Mouse (Mus musculus) hindbrain, embryonic 14.5 days (tissue): ENCODE measurements around the gene Frmd5. TPM values are rescaled to one million over a fixed set of nuclear protein-coding genes. Genes with fewer than 3 reads are reported as not detected.

ENCODE experiments used
- ATAC-seq: fragments of 200-750 bp; cut with Nextera tagmentation; 2 replicates; pipeline ENCODE4 v1.8.0; 2017; ENCODE audit warnings: moderate number of reproducible peaks, mild to moderate bottlenecking, moderate TSS enrichment, moderate library complexity; ENCODE audit not compliant: low FRiP score
- DNase-seq: peaks from one replicate; pipeline ENCODE4 v3.0.0-alpha.2; 2015; ENCODE audit warnings: low spot score
- H3K27ac ChIP-seq: fragments of 300-500 bp; sonication (generic); 2 replicates; pipeline ENCODE4 v1.5.1; 2014; ENCODE audit warnings: mild to moderate bottlenecking, moderate library complexity
- H3K27me3 ChIP-seq: fragments of 300-500 bp; sonication (generic); 2 replicates; pipeline ENCODE4 v1.6.1; 2014; ENCODE audit warnings: mild to moderate bottlenecking, low read length, mixed read lengths; ENCODE audit not compliant: control insufficient read depth, insufficient read depth
- H3K36me3 ChIP-seq: fragments of 300-500 bp; sonication (generic); replicated peaks from 2 replicates; pipeline ENCODE4 v1.6.1; 2014; ENCODE audit not compliant: control insufficient read depth, insufficient read depth
- H3K4me1 ChIP-seq: fragments of 300-500 bp; sonication (generic); replicated peaks from 2 replicates; pipeline ENCODE4 v1.6.1; 2014; ENCODE audit warnings: antibody characterized with exemption, low read length, mixed read lengths; ENCODE audit not compliant: control insufficient read depth, insufficient read depth
- H3K4me2 ChIP-seq: fragments of 300-500 bp; sonication (generic); replicated peaks from 2 replicates; pipeline ENCODE4 v1.6.1; 2014; ENCODE audit warnings: mild to moderate bottlenecking, moderate library complexity
- H3K4me3 ChIP-seq: fragments of 300-500 bp; sonication (generic); replicated peaks from 2 replicates; pipeline ENCODE4 v1.5.1; 2014; ENCODE audit warnings: mild to moderate bottlenecking, low read length
- H3K9ac ChIP-seq: fragments of 300-500 bp; sonication (generic); 2 replicates; pipeline ENCODE4 v1.6.1; 2014
- H3K9me3 ChIP-seq: fragments of 300-500 bp; sonication (generic); 2 replicates; pipeline ENCODE4 v1.6.1; 2016; ENCODE audit warnings: low read length; ENCODE audit not compliant: control insufficient read depth
- WGBS: fragments of 180-500 bp; shearing (Covaris S2); extraction: QIAGEN DNeasy Blood & Tissue Kit; methylation state at CpG from one replicate; pipeline ENCODE4 v1.1.7; 2014; 5-methylcytosine and 5-hydroxymethylcytosine counted together
- polyA plus RNA-seq: library from polyadenylated mRNA; unstranded; fragments of >200 nt; fragmentation: Nextera tagmentation; extraction: Ambion mirVana; gene quantifications from 2 replicates; pipeline ENCODE4 v1.2.1, GENCODE M21; 2014

The Frmd5 gene
- polyA plus RNA-seq, 1 experiment from 2014 or later: 30.0 TPM

DNA sequence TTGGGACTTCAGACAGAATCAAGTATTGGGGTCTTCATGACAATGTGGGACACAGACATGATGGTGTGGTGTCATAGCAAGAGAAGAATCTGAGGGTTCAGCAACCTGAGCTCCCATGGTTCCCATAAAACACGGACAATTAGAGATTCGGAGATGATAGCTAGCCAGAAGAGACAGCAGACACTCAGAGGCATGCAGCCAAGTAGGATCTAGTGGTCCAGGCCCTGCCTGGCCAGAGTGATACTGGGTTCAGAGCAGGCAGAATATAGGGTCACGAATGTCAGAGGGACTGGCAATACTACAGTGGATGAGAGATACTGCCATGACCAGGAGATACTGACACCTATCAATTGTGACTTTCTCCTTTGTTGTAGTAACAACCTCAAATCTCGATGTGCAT lies 138.6 kb downstream of the Frmd5 start:
- no peak overlapping the region for H3K27ac ChIP-seq
- DNase-seq: no peak
- H3K4me3 ChIP-seq: no peak overlapping the region
- H3K9me3 ChIP-seq: no peaks in the 10 kb centered on the region
- no peaks in the 10 kb centered on the region for H3K36me3 ChIP-seq
- H3K4me1 ChIP-seq: no peaks in the 10 kb centered on the region
- H3K4me2 ChIP-seq: no peak overlapping the region
- H3K27me3 ChIP-seq: no peaks in the 10 kb centered on the region
- H3K9ac ChIP-seq: no peak overlapping the region
- ATAC-seq: no peak
- WGBS: 87% methylated on average over 4 of the region's 4 CpGs

DNA sequence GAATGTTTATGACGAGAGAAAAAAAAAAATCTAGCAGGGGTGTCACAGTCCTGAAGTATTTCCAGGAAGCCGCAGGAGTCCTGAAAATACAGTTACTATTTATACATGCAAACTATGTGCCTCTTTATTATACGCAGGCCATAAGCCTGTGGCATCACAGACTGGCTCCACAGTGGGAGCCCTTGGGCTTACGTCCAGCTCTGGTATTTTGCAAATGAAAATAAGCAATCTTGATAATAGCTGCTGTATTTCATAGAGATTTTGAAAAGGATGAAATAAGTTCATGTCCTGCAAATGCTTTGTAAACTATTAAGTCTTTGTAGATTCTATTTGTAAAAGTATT lies 145.8 kb downstream of the Frmd5 start:
- H3K4me2 ChIP-seq: no peak overlapping the region
- H3K4me3 ChIP-seq: no peak overlapping the region
- H3K9ac ChIP-seq: no peak overlapping the region
- H3K27me3 ChIP-seq: no peaks in the 10 kb centered on the region
- no peaks in the 10 kb centered on the region for H3K36me3 ChIP-seq
- H3K9me3 ChIP-seq: no peaks in the 10 kb centered on the region
- no peak for DNase-seq
- peak overlapping the region; percentile 44 for H3K27ac ChIP-seq
- WGBS: 47% methylated on average over 4 of the region's 4 CpGs
- ATAC-seq: no peak
- peaks cover 13% of the 10 kb centered on the region; the same call in 1 of the 2 replicates for H3K4me1 ChIP-seq

DNA sequence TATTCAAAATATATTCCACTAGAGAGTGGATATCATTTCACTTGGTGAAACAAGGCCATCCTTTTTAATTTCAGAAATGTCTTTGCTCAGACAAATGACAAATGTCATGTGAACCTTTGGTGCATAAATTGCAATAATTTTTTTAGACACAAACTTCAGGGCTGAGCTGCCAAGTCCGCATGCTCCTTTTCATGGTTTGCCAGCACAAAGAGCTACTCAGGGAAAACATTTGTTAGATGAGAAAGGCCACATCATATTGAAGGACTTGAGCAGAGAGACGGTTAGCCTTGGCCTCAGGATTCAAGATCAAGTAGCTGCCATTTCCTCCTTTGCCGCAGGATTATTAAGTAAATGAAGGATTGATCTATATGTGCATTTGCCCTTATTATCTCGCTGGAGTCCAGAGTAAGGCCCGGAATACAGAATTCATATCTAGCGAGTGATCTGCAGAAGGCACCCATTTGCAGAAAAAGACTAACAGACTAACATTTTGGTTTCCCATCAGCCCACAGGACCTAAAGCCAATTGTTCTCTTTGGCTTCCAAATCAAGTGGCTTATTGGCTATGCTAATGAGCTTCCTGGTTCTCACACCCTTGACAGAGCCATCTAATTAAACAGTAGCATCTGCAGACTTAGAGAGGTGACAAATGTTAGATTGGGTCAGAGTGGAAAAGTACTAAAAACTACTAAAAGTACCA lies 146.3 kb downstream of the Frmd5 start:
- DNase-seq (no peak), ATAC-seq (no peak)
- no peaks in the 10 kb centered on the region for H3K36me3 ChIP-seq
- H3K27ac ChIP-seq: peak overlapping the region; percentile 44
- WGBS: 59% methylated on average over 6 of the region's 6 CpGs
- peaks cover 13% of the 10 kb centered on the region; the same call in 1 of the 2 replicates for H3K4me1 ChIP-seq
- no peak overlapping the region for H3K4me2 ChIP-seq
- no peak overlapping the region for H3K9ac ChIP-seq
- no peaks in the 10 kb centered on the region for H3K9me3 ChIP-seq
- no peaks in the 10 kb centered on the region for H3K27me3 ChIP-seq
- H3K4me3 ChIP-seq: no peak overlapping the region

DNA sequence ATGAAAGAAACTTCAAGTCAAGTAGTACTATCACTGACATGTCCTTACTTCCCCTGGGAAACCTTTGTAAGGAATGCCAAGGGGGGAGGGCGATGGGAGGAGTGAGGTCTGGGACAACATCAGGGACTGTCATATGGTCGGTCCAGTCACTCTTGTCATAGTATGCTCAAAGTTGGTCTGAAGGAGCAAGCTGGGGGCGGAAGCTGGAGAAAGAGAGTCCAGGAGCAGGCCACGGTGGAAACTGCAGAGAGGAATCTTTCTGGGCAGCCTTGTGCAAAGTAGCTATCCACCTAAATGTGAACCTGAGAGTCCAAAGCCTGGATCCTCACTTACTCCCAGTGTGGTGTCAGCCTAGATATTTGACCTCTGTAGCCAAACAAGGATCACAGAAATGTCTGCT lies 147.5 kb downstream of the Frmd5 start:
- H3K9ac ChIP-seq: no peak overlapping the region
- H3K9me3 ChIP-seq: no peaks in the 10 kb centered on the region
- DNase-seq: no peak
- H3K27me3 ChIP-seq: no peaks in the 10 kb centered on the region
- peaks cover 13% of the 10 kb centered on the region; the same call in 1 of the 2 replicates for H3K4me1 ChIP-seq
- 85% methylated on average over 4 of the region's 4 CpGs for WGBS
- no peak overlapping the region for H3K4me3 ChIP-seq
- H3K36me3 ChIP-seq: no peaks in the 10 kb centered on the region
- no peak overlapping the region for H3K4me2 ChIP-seq
- no peak for ATAC-seq
- no peak overlapping the region for H3K27ac ChIP-seq

DNA sequence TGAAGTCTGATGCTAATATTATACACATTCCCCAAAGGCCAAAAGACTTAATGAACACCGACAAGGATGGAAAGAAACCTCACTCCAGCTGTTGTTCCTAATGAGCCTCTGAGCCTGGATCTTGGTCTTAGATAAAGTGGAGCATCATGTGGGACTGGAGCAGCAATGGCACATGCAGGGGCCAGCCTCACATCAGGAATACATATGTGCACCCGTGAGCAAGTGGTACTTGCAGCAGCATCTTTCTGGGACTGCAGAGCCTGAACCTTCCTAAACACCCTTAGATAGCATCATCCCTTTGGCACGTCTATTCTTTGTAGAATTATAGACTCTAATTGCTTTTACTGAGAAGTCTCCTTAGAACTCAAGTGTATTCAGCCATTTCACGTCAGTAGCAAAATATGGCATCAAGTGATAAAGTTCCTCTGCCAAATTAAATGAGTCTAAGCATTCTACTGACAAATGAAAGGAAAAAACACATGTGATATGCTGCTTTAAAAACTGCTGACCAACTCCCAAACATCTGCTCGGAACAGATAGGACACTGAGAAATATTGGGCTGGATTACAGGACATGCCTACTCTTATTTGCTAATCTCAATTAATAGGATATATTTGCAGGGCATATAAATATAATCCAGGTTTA lies 148.6 kb downstream of the Frmd5 start:
- H3K4me2 ChIP-seq: no peak overlapping the region
- DNase-seq (no peak), ATAC-seq (no peak)
- no peaks in the 10 kb centered on the region for H3K9me3 ChIP-seq
- H3K4me3 ChIP-seq: no peak overlapping the region
- 77% methylated on average over 5 of the region's 5 CpGs for WGBS
- H3K9ac ChIP-seq: no peak overlapping the region
- H3K27me3 ChIP-seq: no peaks in the 10 kb centered on the region
- H3K27ac ChIP-seq: no peak overlapping the region
- no peaks in the 10 kb centered on the region for H3K36me3 ChIP-seq
- peaks cover 13% of the 10 kb centered on the region; the same call in 1 of the 2 replicates for H3K4me1 ChIP-seq

DNA sequence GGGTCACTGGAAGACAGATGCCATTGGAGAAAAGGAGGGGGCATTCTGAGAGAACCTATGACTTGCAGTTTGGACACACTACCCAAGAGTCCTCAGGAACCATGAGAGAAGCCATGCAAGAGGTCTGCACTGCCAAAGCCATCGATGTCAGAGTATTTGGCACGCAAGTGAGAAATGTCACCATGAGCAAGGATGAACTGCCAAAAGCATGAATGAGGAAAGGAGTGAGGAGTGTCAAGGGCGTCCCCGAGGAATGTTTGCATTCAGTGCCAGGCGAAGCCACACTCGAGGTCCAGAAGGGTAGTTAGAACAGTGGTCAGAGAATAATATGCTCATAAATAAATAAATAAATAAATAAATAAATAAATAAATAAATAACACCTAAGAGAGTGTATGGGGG lies 150.9 kb downstream of the Frmd5 start:
- DNase-seq (no peak), ATAC-seq (no peak)
- Histone ChIP-seq H3K27ac (no peak overlapping the region), H3K9me3 (no peaks in the 10 kb centered on the region), H3K4me2 (no peak overlapping the region), H3K4me1 (peaks cover 10% of the 10 kb centered on the region; the same call in 1 of the 2 replicates), H3K27me3 (no peaks in the 10 kb centered on the region), H3K9ac (no peak overlapping the region), H3K4me3 (no peak overlapping the region), H3K36me3 (no peaks in the 10 kb centered on the region)
- 86% methylated on average over 6 of the region's 6 CpGs for WGBS

DNA sequence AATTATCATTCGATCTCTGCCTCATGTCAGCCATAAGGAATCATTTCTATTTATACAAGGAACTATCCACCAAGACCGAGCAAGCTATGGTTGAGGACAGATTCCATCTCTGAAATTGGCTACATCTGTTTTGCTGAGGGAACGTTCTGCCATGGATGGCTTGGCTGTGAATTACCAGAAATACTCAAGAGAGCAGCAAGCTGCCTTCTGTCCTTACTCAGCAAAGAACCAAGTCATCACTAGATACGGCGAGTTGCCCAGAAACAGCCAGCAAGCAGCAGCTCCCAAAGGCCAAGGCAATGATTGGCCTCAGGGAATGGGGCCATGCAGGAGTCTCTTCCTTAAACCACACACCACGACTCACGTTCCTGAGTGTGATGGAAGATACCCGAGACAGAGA lies 151.8 kb downstream of the Frmd5 start:
- H3K27me3 ChIP-seq: no peaks in the 10 kb centered on the region
- H3K4me1 ChIP-seq: 0 out of 2 replicates have a peak, but pooled peaks cover 4% of the 10 kb centered on the region
- no peak overlapping the region for H3K27ac ChIP-seq
- H3K4me3 ChIP-seq: no peak overlapping the region
- WGBS: 82% methylated on average over 8 of the region's 8 CpGs
- no peaks in the 10 kb centered on the region for H3K9me3 ChIP-seq
- H3K4me2 ChIP-seq: no peak overlapping the region
- ATAC-seq: no peak
- no peak overlapping the region for H3K9ac ChIP-seq
- DNase-seq: no peak
- no peaks in the 10 kb centered on the region for H3K36me3 ChIP-seq

DNA sequence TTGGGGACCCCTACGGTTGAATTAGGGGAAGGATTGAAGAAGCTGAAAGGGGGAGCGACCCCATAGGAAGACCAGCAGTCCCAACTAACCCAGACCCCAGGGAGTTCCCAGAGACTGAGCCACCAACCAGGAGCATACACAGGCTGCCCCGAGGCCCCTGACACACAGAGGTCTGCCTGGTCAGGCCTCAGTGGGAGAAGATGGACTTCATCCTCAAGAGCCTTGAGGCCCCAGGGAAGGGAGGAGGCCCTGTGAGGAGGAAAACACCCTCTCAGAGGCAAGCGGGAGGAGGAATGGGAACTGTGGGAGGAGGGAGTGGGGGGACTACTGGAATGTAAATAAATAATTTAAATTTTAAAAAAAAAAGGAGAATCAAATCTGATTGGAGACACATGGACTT lies 160.4 kb downstream of the Frmd5 start:
- no peak overlapping the region for H3K9ac ChIP-seq
- no peak overlapping the region for H3K4me3 ChIP-seq
- no peaks in the 10 kb centered on the region for H3K9me3 ChIP-seq
- no peak overlapping the region for H3K4me2 ChIP-seq
- no peak overlapping the region for H3K27ac ChIP-seq
- no peaks in the 10 kb centered on the region for H3K36me3 ChIP-seq
- ATAC-seq (no peak), DNase-seq (no peak)
- 65% methylated on average over 4 of the region's 4 CpGs for WGBS
- no peaks in the 10 kb centered on the region for H3K27me3 ChIP-seq
- no peaks in the 10 kb centered on the region; the same call in 1 of the 2 replicates for H3K4me1 ChIP-seq

DNA sequence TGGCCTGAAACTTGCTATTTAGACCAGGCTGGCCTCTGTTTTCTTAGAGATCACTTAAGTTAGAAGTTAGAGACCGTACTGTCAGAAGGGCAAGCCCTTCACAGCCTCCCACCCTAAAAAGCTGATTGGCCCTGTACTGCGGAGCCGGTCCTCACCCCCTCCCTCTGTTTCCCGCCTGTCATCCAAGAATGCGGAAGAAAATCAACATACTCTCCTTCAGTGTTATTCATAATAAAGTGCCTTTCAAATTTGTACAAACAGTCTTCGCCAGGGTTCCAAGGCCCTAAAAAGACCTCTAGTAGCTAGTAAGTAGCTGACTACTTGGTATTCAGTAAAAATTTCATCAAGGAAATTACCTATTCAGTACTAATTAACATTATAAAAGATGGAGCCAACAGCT lies 164.0 kb downstream of the Frmd5 start:
- ATAC-seq (no peak), DNase-seq (no peak)
- 19% methylated on average over 6 of the region's 6 CpGs for WGBS
- Histone ChIP-seq H3K4me1 (no peaks in the 10 kb centered on the region; the same call in 1 of the 2 replicates), H3K36me3 (no peaks in the 10 kb centered on the region), H3K9me3 (no peaks in the 10 kb centered on the region), H3K4me3 (no peak overlapping the region), H3K9ac (no peak overlapping the region), H3K27ac (no peak overlapping the region), H3K4me2 (no peak overlapping the region), H3K27me3 (no peaks in the 10 kb centered on the region)
